Mouse (Mus musculus) gastrocnemius, postnatal 36 days (tissue): ENCODE results near the gene Tmem18. TPM values are rescaled to one million over a fixed set of nuclear protein-coding genes. Genes with fewer than 3 reads are reported as not detected.

ENCODE experiments used
- DNase-seq, 2 experiments: peaks; one replicate each; pipeline ENCODE4 v3.0.0; 2022
- intact Hi-C: fragments of 180-260 bp; cut with DNase I; formaldehyde crosslinking; loops from one replicate; pipeline ENCODE4 v1.15.1; 2025
- long read RNA-seq, 2 experiments: library from polyadenylated mRNA; stranded (forward); transcript quantifications; one replicate each; pipeline ENCODE4 v2.0.0; 2021
- total RNA-seq, 2 experiments: library from RNA; stranded (reverse); gene quantifications; 2 replicates each; pipeline ENCODE4 v1.2.3; 2021

Gene Tmem18
- 1 to 10 TPM; 5.7 to 7.7 TPM for total RNA-seq
- long read RNA-seq, experiment 1, partial matches to known transcripts: 0 of 9 reads
- long read RNA-seq, experiment 1, other reads (novel, unspliced or antisense): 8 of 9 reads
- long read RNA-seq, experiment 2, partial matches to known transcripts: 0 of 5 reads
- long read RNA-seq, experiment 2, other reads (novel, unspliced or antisense): 3 of 5 reads

DNA sequence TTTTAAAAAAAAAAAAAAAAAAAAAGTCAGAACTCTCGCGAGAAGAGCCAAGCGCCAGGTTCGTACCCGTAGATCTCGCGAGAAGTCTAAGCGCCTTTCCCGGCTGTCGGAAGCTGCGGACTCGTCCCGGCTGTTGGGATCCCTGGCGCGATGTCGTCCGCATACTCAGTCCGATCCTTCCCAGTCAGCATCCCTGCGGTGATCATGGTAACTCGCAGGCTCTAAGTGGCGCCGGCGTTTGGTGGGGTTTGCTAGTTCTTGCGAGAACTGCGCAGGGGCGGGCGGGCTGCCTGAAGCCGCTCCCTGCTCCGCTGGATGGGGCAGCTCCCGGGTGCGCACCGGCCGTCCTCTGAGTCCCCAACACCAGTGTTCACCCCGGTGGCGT lies at the start of gene Tmem18:
TSS of gene Tmem18 (plus strand) at position 71 of the 385 bp plus-strand sequence.
- DNase-seq: peak; percentile 72 to 80
- intact Hi-C loops: loop anchor here (10.0 kb wide), 1 partner anchor 650 kb away; the partner anchor contains the start of gene Pxdn

- intact Hi-C loops: no loop called here
These were observed 26.9 kb upstream of the Tmem18 start for GRCm38 (mm10) chr12:30557349-30557748.

GRCm38 (mm10) chr12:30561411-30561810 lies 22.8 kb upstream of the Tmem18 start:
- no peak for DNase-seq
- intact Hi-C loops: no loop called here

More at GRCm38 (mm10) chr12:30557349-30557748, 26.9 kb upstream of the Tmem18 start:
- no peak for DNase-seq

DNA sequence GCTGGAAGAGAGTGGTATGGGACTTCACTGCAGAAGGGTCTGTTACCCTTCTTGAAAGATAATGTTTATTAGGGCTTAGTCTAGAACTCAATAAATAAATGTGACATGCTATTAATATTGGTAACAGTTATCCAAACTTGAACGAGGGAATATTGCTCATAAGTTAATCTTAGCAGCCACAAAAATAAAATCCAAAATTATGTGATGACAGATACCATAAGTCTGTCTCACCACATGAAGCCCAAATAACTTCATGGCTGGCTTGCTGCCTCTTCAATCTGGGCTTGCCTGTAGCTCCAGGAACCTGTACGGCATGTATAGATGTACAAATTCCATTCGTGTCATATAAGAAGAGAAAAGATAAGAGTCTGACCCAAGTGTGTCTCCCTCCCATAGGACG lies 12.2 kb upstream of the Tmem18 start:
- no peak for DNase-seq
- intact Hi-C loops: loop anchor here (10.0 kb wide), 2 partner anchors 197 to 367 kb away; partner anchors contain the start of gene Sntg2

- intact Hi-C loops: loop anchor here (5.0 to 10.0 kb wide), 4 partner anchors 201 to 524 kb away; partner anchors contain the start of gene Sntg2
- no peak for DNase-seq
These were observed 8.3 kb upstream of the Tmem18 start for GRCm38 (mm10) chr12:30575952-30576351.

- peak in 1 of 2 experiments; percentile 42 for DNase-seq
- intact Hi-C loops: loop anchor here (5.0 to 10.0 kb wide), 4 partner anchors 203 to 526 kb away; partner anchors contain the start of gene Sntg2
These were observed 6.2 kb upstream of the Tmem18 start for GRCm38 (mm10) chr12:30578019-30578418.

GRCm38 (mm10) chr12:30581277-30581676 lies 2.9 kb upstream of the Tmem18 start:
- intact Hi-C loops: loop anchor here (10.0 kb wide), 1 partner anchor 646 kb away; the partner anchor contains the start of gene Pxdn
- DNase-seq: no peak

GRCm38 (mm10) chr12:30583586-30584355 lies 455 bp upstream of the Tmem18 start:
- intact Hi-C loops: loop anchor here (10.0 kb wide), 1 partner anchor 649 kb away; the partner anchor contains the start of gene Pxdn
- peak; percentile 12 to 37 for DNase-seq

- no peak for DNase-seq
- intact Hi-C loops: loop anchor here (10.0 kb wide), 1 partner anchor 650 kb away; the partner anchor contains the start of gene Pxdn
These were observed 637 bp downstream of the Tmem18 start for GRCm38 (mm10) chr12:30584863-30585262.

GRCm38 (mm10) chr12:30591832-30592231 lies 7.6 kb downstream of the Tmem18 start:
- intact Hi-C loops: no loop called here
- DNase-seq: no peak

GRCm38 (mm10) chr12:30596818-30597407 lies 12.7 kb downstream of the Tmem18 start:
- intact Hi-C loops: loop anchor here (2.0 kb wide), 2 partner anchors 294 to 410 kb away; no protein-coding TSS in a partner anchor
- DNase-seq: no peak

GRCm38 (mm10) chr12:30598955-30599354 lies 14.7 kb downstream of the Tmem18 start:
- intact Hi-C loops: no loop called here
- no peak for DNase-seq

- intact Hi-C loops: no loop called here
These were observed 15.2 kb downstream of the Tmem18 start for GRCm38 (mm10) chr12:30599474-30599873.

DNA sequence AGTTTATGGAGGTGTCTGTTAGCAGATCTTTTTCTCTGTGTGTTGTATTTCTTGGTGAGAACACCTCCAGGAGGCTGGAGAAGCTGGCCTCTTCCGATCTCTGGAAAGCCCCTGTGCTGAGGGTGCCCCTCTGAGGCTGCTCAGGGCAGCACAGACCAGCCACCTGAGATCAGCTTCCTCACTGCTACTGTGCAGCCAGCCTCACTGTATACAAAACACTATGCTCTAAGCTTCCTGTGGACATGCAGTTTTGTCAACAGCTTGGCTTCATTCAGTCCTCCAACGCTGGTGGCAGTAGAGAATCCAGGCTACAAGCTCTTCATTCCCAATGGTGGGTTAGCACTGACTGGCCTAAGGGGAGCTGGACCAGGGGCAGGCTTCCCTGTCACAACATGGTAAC lies 15.8 kb downstream of the Tmem18 start:
- intact Hi-C loops: no loop called here
- no peak for DNase-seq

More at GRCm38 (mm10) chr12:30599474-30599873, 15.2 kb downstream of the Tmem18 start:
- DNase-seq: no peak

DNA sequence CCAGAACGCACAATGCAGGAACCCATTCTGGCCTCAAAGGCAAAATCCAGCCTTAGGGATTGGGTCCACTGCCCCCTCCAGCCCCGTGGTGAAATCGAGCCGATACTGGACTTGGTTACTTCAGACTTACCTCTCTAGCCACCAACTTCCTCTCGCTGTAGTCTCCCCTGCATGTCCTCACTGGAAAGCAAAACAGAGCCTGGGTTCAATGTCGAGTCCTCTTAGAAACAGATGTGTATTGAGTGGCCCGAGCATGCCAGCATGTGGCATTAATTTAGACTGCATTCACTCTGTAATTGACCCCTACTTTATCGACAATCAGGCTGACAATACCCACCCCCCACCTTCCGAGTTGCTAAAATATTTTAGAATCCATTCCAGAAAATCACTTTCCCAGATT lies 19.8 kb downstream of the Tmem18 start:
- intact Hi-C loops: no loop called here
- DNase-seq: no peak

DNA sequence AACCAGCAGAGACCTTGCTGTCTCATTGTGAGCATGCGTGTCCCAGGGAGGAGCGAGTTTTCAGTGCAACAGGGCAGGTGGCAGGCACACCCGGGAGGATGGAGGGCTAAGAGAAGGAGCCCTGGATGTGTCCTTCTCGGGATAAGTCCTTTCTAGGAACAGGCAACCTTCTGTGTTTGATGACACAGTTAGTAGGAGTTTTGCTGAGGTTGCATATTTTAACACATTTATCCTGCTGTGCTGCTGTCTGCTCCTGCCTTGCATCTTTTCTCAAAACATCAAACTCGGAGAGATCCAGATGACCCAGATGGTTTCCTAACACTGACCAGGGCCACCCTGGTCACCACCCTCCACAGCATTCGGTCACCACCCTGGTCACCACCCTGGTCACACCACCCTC lies 20.6 kb downstream of the Tmem18 start:
- intact Hi-C loops: no loop called here
- DNase-seq: no peak

DNA sequence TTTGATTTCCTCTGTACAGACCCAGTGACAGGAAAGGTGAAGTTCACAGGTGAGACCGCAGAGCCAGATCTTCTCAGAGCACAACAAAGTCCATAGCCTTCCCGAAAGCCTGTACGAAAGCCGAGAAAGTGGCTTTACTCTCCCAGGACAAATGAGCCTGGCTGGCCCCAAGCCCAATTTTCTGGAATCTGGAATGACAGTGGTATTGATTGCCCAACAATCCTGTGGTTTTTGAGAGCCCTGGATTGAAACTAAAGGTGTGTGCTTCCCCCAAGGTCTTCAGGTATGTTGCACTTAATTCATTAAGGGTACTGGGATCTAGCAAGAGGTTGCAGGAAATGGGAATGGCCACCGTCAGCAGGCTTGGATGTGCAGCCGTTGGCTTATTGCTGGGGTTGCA lies 21.7 kb downstream of the Tmem18 start:
- no peak for DNase-seq
- intact Hi-C loops: no loop called here

DNA sequence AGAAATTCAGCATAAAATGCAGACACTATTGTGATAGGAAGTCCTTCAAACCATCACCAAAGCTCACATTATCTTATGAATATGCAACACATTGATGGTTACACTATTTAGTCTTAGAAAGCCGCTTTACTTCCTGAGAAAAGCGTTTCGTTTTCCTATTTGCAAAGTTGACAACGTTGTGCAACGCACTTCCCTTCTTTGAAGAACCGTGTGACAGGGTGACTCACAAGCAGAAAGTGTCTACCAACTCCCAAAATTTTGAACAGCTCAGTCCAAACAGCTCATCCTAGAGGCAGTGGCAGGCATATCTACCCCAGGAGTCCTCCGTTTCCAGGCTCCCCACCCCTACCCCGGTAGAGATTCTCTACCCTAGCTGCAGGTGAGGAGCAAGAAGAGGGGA lies 22.5 kb downstream of the Tmem18 start:
- no peak for DNase-seq
- intact Hi-C loops: no loop called here

DNA sequence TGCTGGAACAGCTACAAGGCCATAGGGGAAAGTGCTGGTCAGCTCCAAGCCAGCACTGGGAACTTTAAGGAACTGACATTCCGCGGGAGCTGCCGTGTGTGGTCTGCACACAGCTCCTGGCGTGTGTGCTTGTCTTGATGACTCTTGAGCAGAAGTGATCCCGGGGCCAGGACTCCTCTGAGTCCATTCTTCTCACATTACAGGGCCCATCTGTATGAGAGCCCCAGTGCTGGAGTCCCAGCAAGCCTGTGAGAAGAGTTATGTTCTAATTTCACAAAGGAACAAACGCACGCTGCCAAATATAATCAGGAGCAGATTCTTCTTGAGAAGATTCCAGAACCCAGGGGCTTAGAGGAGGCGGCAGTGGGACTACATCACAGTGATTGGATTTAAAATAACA lies 34.2 kb downstream of the Tmem18 start:
- no peak for DNase-seq
- intact Hi-C loops: no loop called here

DNA sequence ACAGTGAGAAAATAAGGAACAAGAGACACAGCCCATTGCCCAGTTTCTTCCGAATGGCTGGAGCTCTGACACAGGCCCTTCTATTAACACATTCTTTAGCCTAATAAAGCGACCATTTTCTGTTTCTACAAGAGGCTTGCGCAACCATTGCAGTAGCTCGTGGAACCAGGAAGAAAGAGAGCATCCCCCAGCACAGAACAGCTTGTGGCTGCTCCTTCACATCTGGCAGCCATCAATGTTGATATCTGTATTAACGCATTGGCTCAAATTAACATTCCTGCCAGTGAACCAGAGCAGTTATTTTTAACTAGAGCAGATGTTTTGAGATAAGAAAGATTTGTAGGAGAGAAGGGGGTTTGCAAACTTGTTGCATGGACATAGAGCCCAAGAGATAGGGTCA lies 44.2 kb downstream of the Tmem18 start:
- no peak for DNase-seq
- intact Hi-C loops: no loop called here

GRCm38 (mm10) chr12:30634534-30634933 lies 50.3 kb downstream of the Tmem18 start:
- DNase-seq: no peak
- intact Hi-C loops: no loop called here
